Mouse (Mus musculus) stomach, embryonic 16.5 days (tissue): ENCODE results near the gene Nfkb2. TPM values are rescaled to one million over a fixed set of nuclear protein-coding genes. Genes with fewer than 3 reads are reported as not detected.

ENCODE experiments used
- ATAC-seq: fragments of 200-750 bp; cut with Nextera tagmentation; 2 replicates; pipeline ENCODE4 v1.8.0; 2017; ENCODE audit warnings: moderate number of reproducible peaks, moderate TSS enrichment; ENCODE audit not compliant: insufficient read depth, low FRiP score
- H3K27ac ChIP-seq: fragments of 300-500 bp; sonication (generic); 2 replicates; pipeline ENCODE4 v1.5.1; 2014; ENCODE audit warnings: low read length
- H3K27me3 ChIP-seq: fragments of 300-500 bp; sonication (generic); 2 replicates; pipeline ENCODE4 v1.6.1; 2014; ENCODE audit warnings: low read length, control low read depth, mixed read lengths; ENCODE audit not compliant: control insufficient read depth, insufficient read depth
- H3K36me3 ChIP-seq: fragments of 300-500 bp; sonication (generic); 2 replicates; pipeline ENCODE4 v1.6.1; 2014; ENCODE audit warnings: low read length; ENCODE audit not compliant: control insufficient read depth, insufficient read depth
- H3K4me1 ChIP-seq: fragments of 300-500 bp; sonication (generic); 2 replicates; pipeline ENCODE4 v1.6.1; 2014; ENCODE audit warnings: low read length, control low read depth, mixed read lengths; ENCODE audit not compliant: control insufficient read depth, insufficient read depth
- H3K4me2 ChIP-seq: fragments of 300-500 bp; sonication (generic); 2 replicates; pipeline ENCODE4 v1.6.1; 2014; ENCODE audit warnings: low read depth, low read length, mixed read lengths
- H3K4me3 ChIP-seq: fragments of 300-500 bp; sonication (generic); replicated peaks from 2 replicates; pipeline ENCODE4 v1.5.1; 2014; ENCODE audit warnings: mild to moderate bottlenecking, low read length
- H3K9ac ChIP-seq: fragments of 300-500 bp; sonication (generic); 2 replicates; pipeline ENCODE4 v1.6.1; 2014; ENCODE audit warnings: low read length
- H3K9me3 ChIP-seq: fragments of 300-500 bp; sonication (generic); replicated peaks from 2 replicates; pipeline ENCODE4 v1.6.1; 2016; ENCODE audit warnings: low read length, control low read depth; ENCODE audit not compliant: control insufficient read depth
- WGBS: fragments of 180-500 bp; shearing (Covaris S2); extraction: QIAGEN DNeasy Blood & Tissue Kit; methylation state at CpG from one replicate; pipeline ENCODE4 v1.1.7; 2014; 5-methylcytosine and 5-hydroxymethylcytosine counted together
- polyA plus RNA-seq: library from polyadenylated mRNA; unstranded; fragments of >200 nt; fragmentation: Nextera tagmentation; extraction: Ambion mirVana; gene quantifications from 2 replicates; pipeline ENCODE4 v1.2.1, GENCODE M21; 2015

Gene Nfkb2
- polyA plus RNA-seq, 1 experiment from 2014 or later = 10.2 TPM

DNA sequence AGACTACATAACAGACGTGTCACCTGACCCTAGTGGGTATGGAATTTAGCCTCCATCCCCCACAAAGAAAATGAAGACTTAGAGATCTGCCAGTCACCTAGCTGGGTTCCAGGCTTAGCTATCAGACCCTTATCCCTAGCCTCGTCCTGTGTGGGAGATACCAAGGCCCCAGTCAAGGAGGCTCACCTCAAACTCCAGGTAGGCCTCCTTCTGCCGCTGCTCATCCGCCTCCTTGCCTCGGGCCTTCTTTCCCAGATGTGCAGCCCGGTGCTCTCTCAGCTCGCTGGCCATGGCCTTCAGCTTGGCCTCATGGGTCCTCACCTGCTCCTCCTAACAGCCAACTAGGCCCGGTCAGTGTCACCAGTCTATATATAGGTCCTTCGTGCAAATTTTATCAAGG lies 9.0 kb downstream of the Nfkb2 start:
- H3K27ac ChIP-seq = no peak overlapping the region
- no peaks in the 10 kb centered on the region for H3K9me3 ChIP-seq
- H3K4me2 ChIP-seq = no peak overlapping the region
- H3K4me1 ChIP-seq = peaks cover 34% of the 10 kb centered on the region
- no peak overlapping the region for H3K9ac ChIP-seq
- no peak for ATAC-seq
- 88% methylated on average over 9 of the region's 9 CpGs for WGBS
- peaks cover 12% of the 10 kb centered on the region; the same call in 1 of the 2 replicates for H3K36me3 ChIP-seq
- H3K27me3 ChIP-seq = peaks cover 21% of the 10 kb centered on the region
- H3K4me3 ChIP-seq = no peak overlapping the region

DNA sequence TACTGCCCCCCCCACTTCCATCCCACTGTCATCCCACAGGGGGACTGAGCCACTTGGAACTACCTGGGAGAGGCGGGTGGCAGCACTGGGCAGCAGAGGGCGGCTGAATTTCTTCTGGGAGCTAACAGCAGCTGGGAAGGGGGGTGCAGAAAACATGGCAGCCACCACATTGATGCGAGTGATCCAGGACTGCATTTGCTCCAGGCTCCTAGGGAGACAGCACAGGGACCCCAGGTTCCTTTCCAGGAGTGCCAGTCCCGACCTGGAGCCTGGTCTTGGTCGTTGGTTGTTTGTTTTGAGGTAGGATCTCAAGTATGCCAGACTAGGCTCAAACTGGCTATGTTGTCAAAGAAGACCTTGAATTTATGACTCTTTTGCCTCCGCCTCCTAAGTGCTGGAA lies 9.5 kb downstream of the Nfkb2 start:
- H3K27me3 ChIP-seq = peaks cover 25% of the 10 kb centered on the region
- H3K4me2 ChIP-seq = no peak overlapping the region
- no peak overlapping the region for H3K4me3 ChIP-seq
- WGBS = 68% methylated on average over 6 of the region's 6 CpGs
- ATAC-seq = no peak
- peaks cover 12% of the 10 kb centered on the region; the same call in 1 of the 2 replicates for H3K36me3 ChIP-seq
- no peak overlapping the region for H3K9ac ChIP-seq
- H3K9me3 ChIP-seq = no peaks in the 10 kb centered on the region
- H3K4me1 ChIP-seq = peaks cover 36% of the 10 kb centered on the region
- no peak overlapping the region for H3K27ac ChIP-seq

DNA sequence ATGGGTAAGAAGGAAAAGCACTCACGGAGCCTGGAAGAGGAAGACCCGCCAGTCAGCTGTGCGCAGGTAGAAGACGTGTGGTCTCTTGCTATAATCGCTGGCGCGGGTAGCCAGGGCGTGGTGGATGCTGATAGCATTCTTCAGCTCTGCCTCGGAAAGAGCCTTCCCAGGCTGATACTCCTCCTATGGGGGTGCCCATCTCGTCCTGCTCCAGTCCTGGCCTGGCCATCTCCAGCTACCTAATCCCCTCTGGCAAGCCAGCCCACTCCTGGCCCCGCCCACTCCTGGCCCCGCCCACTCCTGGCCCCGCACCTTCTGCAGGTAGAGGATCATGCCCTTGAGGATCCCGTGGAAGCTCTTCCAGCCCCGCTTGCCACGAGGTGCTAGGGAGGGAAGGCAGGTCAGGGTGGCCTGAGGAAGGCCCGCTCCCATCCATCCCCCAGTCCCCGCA lies 10.1 kb downstream of the Nfkb2 start:
- peaks cover 12% of the 10 kb centered on the region; the same call in 1 of the 2 replicates for H3K36me3 ChIP-seq
- peak overlapping the region; percentile 61 for H3K4me2 ChIP-seq
- H3K4me1 ChIP-seq = peaks cover 36% of the 10 kb centered on the region
- peak overlapping the region; percentile 22; the same call in 1 of the 2 replicates for H3K9ac ChIP-seq
- peak overlapping the region; percentile 85; the same call in 1 of the 2 replicates for H3K27ac ChIP-seq
- 21% methylated on average over 18 of the region's 18 CpGs for WGBS
- ATAC-seq = no peak
- peaks cover 30% of the 10 kb centered on the region for H3K27me3 ChIP-seq
- H3K4me3 ChIP-seq = no peak overlapping the region; the same call in 1 of the 2 replicates
- H3K9me3 ChIP-seq = no peaks in the 10 kb centered on the region

DNA sequence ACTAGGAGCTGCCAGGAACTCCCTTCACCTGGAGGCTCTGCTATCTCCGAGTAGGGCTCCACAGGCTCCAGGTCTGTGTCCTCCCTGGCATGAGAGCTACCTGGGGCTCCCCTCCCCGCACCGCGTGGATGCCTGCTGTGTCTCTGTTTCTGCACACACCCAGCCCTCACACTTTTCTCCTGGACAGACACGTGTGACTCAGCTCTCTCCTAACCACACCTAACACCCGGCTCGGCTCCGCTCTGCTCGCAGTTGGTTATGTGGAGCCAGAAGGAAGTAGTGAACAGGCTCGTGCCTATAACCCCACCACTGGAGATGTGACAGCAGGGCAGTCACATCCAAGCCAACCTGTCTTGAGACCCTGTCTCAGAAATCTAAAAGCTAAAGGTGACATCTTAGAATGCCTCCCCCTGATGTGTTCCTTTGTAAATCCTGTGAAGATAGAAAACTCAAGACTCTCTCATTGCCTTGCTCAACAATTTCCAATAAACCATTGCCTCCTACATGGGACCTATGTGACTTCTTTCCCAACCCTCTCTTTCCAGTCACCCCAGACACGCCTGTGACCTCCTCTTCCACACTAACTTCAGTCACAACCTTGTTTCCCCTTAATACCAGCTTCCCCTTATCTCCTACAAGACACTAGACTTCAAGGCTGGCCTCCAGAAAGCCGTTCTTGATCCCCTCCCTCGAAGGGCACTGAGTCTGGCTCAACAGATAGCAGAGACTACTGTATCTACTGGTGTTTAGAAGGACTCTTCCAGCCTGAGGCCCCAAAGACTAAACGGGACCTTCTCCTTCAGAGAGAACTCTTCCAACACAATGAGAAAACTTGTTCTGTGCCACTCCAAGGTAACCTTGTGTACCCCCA lies 11.0 kb downstream of the Nfkb2 start:
- Histone ChIP-seq H3K27me3 (peaks cover 39% of the 10 kb centered on the region), H3K9me3 (no peaks in the 10 kb centered on the region), H3K4me3 (peak overlapping the region; percentile 52), H3K9ac (peak overlapping the region; percentile 22), H3K27ac (peak overlapping the region; percentile 85), H3K36me3 (peaks cover 12% of the 10 kb centered on the region; the same call in 1 of the 2 replicates), H3K4me1 (peaks cover 41% of the 10 kb centered on the region), H3K4me2 (peak overlapping the region; percentile 61)
- ATAC-seq = peak; percentile 19; the same call in 1 of the 2 replicates
- 23% methylated on average over 14 of the region's 14 CpGs for WGBS

DNA sequence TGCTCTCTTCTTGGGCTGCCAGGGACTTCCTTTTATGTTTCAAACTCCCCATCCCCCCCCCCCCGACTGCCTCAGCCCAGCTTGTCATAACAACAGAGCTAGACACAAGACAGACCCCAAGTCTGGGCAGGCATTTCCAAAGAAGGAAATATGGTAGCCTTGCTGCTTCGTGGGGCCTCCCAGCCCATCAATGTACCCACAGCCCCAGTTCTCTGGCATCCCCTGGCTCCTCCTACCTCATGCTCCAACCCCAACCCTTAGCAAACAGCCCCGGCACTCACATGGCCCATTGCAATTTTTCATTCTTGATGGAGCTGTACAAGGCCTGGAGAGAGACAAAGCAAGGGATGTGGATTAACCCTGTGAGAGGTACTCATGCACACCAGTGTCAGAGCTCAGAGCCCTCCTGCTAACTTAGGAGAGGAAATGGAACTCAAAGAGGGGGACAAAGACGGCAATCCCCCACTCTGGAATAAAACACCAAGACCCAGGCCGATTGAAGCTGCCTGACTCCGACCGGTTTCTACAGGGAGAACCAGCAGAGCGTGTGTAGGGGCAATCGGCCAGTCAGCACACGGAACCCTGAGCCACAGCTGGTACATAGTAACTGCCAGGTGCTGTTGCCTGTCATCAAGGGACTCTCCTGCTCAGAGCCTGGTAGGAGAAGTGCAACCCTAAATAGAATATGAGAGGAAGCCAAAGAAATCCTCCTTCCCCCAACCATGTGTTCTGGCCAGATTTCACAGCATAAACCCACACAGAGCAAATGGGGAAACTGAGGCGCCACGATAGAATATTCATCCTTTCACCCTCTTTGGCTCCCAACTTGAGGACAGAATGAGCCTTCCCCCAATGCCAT lies 11.9 kb downstream of the Nfkb2 start:
- H3K4me3 ChIP-seq = peak overlapping the region; percentile 52
- H3K9ac ChIP-seq = peak overlapping the region; percentile 76
- WGBS = 27% methylated on average over 12 of the region's 12 CpGs
- H3K36me3 ChIP-seq = peaks cover 9% of the 10 kb centered on the region; the same call in 1 of the 2 replicates
- peaks cover 44% of the 10 kb centered on the region for H3K27me3 ChIP-seq
- peak; percentile 72 for ATAC-seq
- peak overlapping the region; percentile 89 for H3K27ac ChIP-seq
- H3K4me1 ChIP-seq = peaks cover 41% of the 10 kb centered on the region
- peak overlapping the region; percentile 61 for H3K4me2 ChIP-seq
- H3K9me3 ChIP-seq = no peaks in the 10 kb centered on the region

DNA sequence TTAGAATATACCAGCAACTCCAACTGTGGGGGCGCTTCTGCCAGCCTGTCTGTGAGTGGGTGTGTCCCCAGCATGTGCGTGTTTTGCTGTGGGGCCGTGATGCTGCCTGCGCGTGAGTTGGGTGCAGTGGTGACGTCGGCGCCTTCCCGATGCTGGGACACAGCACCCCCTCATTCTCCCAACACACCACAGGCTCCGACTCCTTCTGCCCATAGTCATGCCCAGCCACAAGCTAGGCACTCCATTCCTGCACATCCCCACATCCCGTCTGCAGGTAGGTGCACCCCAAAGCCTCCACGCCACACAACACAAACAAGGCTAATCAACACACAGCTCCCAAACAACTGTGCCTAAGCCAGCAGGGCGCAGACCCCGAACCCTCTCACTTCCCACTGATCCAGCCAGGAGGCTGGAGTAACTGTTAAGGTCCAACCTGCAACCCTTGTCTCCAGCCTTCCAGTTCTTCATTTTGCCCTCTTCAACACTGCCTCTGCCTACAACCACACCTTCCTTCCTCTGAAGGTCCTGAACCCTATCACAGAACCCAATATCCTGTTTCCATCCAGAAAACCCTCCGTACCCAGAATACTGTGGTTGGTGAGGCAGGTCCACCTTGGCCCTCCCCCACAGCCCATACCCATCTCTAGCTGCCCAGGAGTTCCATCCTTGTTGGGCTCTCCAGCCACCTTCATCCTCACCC lies 12.9 kb downstream of the Nfkb2 start:
- Histone ChIP-seq H3K9me3 (no peaks in the 10 kb centered on the region), H3K9ac (peak overlapping the region; percentile 76), H3K27me3 (peaks cover 44% of the 10 kb centered on the region), H3K4me3 (peak overlapping the region; percentile 52), H3K36me3 (no peaks in the 10 kb centered on the region), H3K27ac (peak overlapping the region; percentile 89), H3K4me1 (peaks cover 49% of the 10 kb centered on the region), H3K4me2 (peak overlapping the region; percentile 61)
- 31% methylated on average over 15 of the region's 15 CpGs for WGBS
- ATAC-seq = no peak

DNA sequence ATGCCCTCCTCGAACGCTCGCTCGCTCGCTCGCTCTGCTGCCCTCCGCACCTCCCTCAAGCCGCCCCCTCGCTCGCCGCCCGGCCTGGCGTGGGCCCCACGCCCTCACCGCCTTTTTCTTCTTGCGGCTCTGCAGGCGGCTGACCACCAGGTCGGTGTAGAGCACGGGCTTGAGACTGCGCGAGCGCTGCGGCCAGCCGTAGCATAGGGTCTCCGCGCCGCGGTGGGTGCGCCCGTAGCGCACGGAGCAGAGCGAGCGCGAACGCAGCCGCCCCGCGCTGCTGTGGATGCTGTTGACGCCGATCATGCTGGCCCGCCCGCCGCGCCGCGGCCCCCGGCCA lies 13.4 kb downstream of the Nfkb2 start:
- H3K4me2 ChIP-seq = peak overlapping the region; percentile 61
- no peaks in the 10 kb centered on the region for H3K9me3 ChIP-seq
- H3K9ac ChIP-seq = peak overlapping the region; percentile 76
- H3K4me3 ChIP-seq = peak overlapping the region; percentile 52
- H3K4me1 ChIP-seq = peaks cover 55% of the 10 kb centered on the region
- no peaks in the 10 kb centered on the region for H3K36me3 ChIP-seq
- 1% methylated on average over 41 of the region's 48 CpGs for WGBS
- peak; percentile 1; the same call in 1 of the 2 replicates for ATAC-seq
- peaks cover 44% of the 10 kb centered on the region for H3K27me3 ChIP-seq
- peak overlapping the region; percentile 89 for H3K27ac ChIP-seq

DNA sequence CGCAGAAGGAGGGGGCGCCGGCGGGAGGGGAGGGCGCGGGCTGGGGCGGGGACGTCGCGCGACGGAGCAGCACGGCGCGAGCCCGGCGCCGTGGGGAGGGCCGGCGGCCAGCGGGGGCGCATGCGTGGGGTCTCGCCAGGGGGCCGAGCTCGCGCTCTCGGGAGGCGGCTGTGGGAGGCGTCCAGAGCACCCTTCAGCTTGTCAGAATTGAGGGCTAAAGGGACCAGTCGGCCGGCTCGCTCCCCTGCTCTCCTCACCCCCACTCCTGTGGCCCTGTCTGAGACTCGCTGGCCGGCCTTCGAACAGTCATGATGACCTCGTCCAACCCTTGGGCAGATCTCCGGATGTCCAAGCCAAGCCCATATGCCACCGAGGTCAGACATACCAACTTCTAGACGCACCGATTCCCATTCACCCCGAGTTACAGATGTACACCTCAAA lies 13.9 kb downstream of the Nfkb2 start:
- Histone ChIP-seq H3K9me3 (no peaks in the 10 kb centered on the region), H3K4me2 (peak overlapping the region; percentile 61), H3K9ac (peak overlapping the region; percentile 76), H3K4me3 (peak overlapping the region; percentile 52), H3K27ac (peak overlapping the region; percentile 89; the same call in 1 of the 2 replicates), H3K36me3 (no peaks in the 10 kb centered on the region), H3K4me1 (peaks cover 55% of the 10 kb centered on the region), H3K27me3 (peaks cover 44% of the 10 kb centered on the region)
- 2% methylated on average over 39 of the region's 42 CpGs for WGBS
- ATAC-seq = peak; percentile 45; the same call in 1 of the 2 replicates
